Mouse (Mus musculus) thymus, postnatal 25 days (tissue): ENCODE data around the gene Tmcc3.

Source experiments
- DNase-seq: peaks from one replicate; pipeline ENCODE4 v3.0.0; 2022

Gene Tmcc3

DNA sequence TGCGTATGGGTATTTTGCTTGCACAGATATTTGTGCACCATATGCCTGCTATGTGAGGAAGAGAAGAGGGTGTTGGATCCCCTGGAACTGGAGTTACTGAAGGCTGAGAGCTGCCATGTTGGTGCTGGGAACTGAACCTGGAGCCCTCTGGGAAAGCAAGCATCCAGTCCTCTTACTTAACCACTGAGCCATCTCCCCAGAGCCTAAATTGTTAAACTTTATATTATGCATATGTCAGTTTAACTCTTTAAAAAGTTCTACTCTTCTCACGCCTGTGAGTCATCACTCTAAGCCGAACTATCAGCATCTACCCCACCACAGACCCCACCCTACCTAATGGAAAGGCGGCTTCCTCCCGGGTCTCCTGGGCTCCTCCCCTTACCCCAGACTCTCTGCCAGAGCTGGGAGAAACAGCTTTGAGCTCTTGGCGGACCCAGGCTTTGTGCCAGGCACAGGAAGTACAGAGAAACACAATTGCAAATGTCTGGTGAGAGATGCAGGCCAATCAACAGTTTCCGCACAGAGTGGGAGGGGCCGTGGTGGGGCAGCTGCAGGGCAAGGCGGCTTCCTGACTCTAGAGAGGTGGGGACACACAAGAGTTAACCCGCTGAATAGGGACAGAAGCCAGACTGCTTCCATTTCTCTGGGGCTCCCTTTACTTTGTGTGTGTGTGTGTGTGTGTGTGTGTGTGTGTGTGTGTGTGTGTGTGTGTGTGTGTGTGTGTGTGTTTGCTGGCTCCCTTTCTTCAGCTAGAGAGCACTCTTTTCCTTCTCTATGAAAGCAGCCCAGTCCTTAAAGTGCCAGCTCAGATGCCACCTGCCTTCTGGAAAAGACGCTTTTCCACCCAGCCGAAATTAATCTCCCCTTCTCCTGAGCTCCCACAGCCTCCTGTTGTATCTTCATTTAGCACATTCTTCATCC is 114.5 kb downstream of the Tmcc3 start:
- DNase-seq, result peak; percentile 91

GRCm38 (mm10) chr10:94426921-94427270 is 115.1 kb downstream of the Tmcc3 start:
- no peak for DNase-seq

GRCm38 (mm10) chr10:94428186-94428942 is 116.6 kb downstream of the Tmcc3 start:
- DNase-seq, result no peak

- no peak for DNase-seq
Observed at GRCm38 (mm10) chr10:94430566-94430965, 118.8 kb downstream of the Tmcc3 start.

DNA sequence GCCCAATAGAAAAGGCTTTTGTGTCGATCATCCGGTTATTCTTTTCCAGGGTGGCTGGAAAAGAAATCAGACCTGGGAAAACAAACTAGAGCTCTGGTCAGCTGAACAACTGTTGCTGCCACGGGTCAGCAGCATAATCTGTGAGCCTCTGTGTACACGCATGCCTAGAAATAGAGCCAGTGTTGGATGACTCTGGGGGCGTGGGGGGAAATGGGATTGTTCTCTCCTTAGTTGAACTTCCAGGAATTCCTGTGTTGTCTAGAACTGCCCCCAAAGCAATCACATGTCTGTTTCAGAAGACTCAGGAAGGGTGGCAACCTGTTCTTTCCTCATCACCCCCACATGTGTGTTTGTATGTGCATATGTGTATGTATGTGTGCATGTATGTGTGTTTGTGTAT is 121.2 kb downstream of the Tmcc3 start:
- DNase-seq, result no peak

DNA sequence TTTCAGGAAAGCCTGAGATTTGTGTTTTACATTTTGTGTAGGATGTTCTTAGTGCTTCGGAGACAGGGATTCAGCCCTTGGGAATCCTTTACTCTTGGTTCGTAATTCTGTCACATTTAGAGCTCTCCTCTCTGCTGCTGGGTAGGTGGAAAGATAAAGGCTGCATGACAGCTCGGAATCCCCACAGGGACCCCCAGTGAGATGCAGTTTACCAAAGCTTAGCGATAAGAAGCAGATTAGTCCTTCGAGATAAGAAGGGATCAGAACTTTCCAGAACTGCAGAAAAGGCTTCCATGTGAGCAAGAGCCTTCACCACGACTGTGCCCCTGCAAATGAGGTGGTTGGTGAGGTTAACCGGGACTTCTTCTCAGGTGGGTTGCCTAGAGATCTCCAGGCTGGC is 122.2 kb downstream of the Tmcc3 start:
- DNase-seq, result no peak

- no peak for DNase-seq
Observed at GRCm38 (mm10) chr10:94442725-94443124, 131.0 kb downstream of the Tmcc3 start.

DNA sequence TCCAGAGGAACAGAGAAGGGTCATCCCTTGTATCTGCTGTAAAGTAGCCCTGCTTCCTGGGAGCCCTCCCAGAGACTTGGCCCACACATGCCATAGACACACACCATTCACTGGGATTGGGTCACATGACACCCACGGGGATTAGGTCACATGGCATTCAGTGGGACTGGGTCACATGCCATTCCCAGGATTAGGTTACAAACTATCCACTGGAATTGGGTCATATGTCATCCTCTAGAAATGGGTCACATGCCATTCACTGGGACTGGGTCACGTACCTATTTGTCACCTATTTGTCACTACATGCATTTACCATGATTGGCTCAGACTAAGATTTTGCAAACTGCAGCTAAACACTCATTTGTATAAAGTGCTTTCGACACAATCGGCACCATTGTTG is 131.7 kb downstream of the Tmcc3 start:
- no peak for DNase-seq

DNA sequence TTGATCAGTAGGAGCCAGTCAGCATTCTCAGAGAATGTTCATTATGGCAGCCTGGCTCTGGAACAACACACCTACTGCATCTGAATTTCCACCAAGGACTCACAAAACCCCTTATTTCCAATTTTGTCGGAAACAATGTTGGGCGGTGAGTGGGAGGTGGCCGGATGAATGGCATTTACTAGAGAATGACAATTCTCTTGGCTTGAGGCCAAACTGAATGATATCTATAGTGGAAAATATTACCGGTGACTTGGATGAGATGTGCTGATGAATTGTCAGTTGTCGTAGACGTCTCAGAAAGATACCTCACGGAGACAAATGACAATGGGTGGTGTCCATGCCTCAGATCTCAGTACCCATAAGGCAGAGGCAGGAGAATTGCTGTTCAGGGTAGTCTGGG is 133.4 kb downstream of the Tmcc3 start:
- DNase-seq, result no peak

GRCm38 (mm10) chr10:94446379-94447008 is 134.7 kb downstream of the Tmcc3 start:
- DNase-seq, result no peak

DNA sequence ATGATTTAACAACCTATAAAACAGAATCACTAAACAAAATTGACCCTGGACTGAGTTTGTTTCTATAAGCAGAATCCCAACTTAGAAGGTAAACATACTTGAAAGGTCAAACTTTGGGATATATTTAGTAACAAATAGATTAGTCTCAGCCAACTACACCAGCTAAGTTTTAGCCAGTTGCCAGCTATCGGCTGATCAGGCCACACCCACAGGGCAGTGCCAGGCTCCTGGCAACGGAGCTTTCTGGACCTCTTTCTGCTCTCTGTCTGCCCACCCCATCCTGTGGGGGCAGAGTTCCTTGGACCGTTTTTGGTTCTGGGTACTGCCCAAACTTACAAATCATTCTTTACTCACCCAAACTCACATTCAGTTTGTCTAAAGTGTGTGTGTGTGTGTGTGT is 137.9 kb downstream of the Tmcc3 start:
- no peak for DNase-seq

DNA sequence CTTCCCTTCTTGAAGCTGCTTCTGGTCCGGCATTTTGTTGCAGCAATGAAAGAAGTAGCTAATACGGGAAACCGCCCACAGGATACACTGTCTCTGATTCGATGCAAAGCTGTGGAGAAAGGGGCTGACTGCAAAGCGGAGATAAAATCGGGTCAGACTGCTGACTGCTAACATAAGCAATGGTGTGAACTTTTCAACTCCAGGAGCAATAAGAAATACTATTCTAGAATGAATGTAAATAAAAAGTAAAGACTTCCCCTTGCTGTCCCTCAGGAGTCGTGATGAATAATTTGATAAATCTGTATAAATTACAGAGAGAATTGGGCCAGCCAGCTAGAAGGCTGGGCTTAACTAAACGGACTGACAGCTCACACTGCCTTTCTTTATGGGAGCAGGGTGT is 139.0 kb downstream of the Tmcc3 start:
- no peak for DNase-seq

- DNase-seq, result no peak
Observed at GRCm38 (mm10) chr10:94457454-94457853, 145.7 kb downstream of the Tmcc3 start.

DNA sequence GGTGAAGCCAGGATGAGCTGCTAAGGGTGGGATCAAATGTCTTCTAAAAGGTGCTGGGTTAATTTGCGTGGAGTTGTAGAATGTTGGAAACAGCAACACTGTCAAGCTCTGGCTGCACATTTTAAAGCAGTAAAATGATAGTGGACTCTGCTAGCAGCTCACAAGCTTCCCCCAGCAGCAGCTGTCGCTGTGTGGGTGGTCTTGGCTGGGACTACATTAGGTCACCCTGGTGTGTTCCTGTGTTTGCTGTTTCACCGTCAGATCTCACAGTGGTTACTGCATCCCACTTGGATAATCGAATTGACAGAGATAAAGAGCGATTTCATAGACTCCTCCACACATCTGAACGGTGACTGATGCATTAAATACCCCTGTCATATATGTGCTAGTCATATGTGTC is 146.9 kb downstream of the Tmcc3 start:
- no peak for DNase-seq

GRCm38 (mm10) chr10:94461378-94461777 is 149.6 kb downstream of the Tmcc3 start:
- DNase-seq, result peak; percentile 36

DNA sequence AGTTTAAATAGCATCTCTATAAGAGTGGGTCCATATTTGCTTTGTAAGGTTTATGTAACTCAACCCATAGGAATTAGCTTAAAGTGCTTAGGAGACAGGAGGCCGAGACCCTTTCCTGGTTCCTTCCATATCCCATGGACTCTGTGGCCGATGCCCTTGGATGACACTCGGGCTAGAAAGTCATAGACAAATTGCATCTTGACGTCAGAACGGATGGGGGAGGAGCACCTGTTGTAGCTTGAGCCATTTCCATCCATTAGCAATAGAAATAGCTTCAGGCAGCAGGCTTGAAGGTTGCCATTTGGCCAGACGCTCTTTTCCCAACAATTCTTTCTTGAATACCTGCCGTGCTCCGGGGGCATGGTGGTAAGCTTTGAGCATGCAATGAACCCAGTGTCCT is 150.1 kb downstream of the Tmcc3 start:
- DNase-seq, result no peak

GRCm38 (mm10) chr10:94462386-94463064 is 150.8 kb downstream of the Tmcc3 start:
- no peak for DNase-seq

DNA sequence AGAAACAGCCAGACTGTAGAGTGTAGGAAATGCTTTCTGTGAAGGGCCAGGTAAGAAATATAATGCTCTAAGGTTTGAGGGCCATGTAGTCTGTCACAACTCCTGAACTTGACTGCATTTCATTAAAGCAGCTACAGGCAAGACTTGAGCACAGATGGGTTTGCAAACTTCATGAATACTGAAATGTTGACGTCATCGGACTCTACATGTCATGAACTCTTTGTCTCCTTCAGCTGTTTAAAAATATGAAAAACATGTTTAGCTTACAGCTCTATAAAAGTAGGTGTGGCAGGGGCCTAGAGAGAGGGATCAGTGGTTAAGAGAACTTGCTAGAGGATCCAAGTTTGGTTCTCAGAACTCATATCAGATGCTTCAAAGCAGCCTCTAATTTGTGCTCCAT is 151.7 kb downstream of the Tmcc3 start:
- DNase-seq, result no peak

DNA sequence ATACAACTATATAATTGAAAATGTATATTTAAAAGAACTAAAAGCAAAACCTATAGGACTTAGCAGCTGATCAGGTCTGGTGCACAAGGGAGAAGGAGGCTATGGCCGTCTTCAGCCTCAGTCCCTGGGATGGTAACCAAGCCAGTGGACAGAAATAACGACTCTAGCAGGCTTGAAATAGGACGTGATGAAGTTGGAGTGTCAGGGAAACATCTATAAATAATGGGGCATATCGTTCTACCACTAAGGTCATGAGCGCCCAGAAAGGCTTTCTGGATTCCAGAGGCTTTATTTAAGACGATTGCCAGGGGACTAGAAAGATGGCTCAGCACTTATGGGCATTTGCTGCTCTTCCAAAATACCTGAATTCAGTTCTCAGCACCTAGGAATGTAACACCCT is 153.9 kb downstream of the Tmcc3 start:
- no peak for DNase-seq

- no peak for DNase-seq
Observed at GRCm38 (mm10) chr10:94466313-94466712, 154.6 kb downstream of the Tmcc3 start.

DNA sequence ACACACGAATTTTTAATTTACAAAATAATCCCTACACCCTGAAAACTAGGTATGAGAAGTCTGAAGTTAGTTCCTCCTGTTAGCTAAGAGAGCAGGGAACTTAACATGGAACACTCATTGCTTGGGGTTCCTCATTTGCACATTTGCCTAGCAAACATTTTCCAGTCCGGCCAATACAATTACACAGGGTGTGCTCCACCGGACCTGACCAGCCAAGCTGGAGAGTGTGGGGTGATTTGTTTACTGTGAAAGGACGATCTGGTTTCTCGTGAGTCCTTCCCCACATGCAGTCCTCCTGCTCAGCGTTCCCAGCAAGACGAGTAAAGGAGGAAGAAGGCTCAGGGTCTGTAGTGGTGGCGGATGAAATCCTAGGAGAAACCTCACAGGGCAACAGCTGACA is 159.7 kb downstream of the Tmcc3 start:
- no peak for DNase-seq

DNA sequence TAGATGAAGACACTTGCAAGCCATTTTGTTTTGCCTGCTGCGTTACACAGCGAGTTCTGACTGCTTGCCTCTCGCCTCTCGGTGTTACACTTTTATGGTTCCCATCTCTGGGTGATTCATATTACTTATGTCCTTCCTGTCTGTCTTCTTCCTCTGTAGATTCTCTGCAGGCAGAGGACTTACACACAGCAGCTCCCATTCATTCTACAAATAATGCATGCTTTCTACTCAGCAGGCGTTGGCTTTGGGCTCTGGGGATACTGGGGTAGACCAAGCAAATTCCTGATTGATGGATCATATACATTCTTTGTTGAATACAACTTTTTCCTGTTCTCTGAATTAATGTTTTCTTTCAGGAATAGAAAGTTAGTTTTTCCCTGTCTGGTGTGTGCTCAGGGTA is 161.8 kb downstream of the Tmcc3 start:
- no peak for DNase-seq

- DNase-seq, result no peak
Observed at GRCm38 (mm10) chr10:94474185-94474584, 162.4 kb downstream of the Tmcc3 start.
